Mouse (Mus musculus) testis, adult 2 months (tissue): ENCODE data around the gene Dnah17.

Experiments
- CTCF ChIP-seq: fragments of 200-500 bp; IDR thresholded peaks from 2 replicates; pipeline ENCODE4 v1.5.1; 2012; ENCODE audit warnings: low read depth, mild to moderate bottlenecking, inconsistent platforms, low read length, moderate library complexity; ENCODE audit not compliant: control insufficient read depth, insufficient read depth, insufficient replicate concordance
- POLR2A ChIP-seq: fragments of 200-500 bp; IDR thresholded peaks from 2 replicates; pipeline ENCODE4 v1.6.1; 2012; ENCODE audit warnings: low read depth, mild to moderate bottlenecking, inconsistent platforms, low read length, moderate library complexity; ENCODE audit not compliant: control insufficient read depth

GRCm38 (mm10) chr11:118004217-118004616, 126.2 kb downstream of the Dnah17 start:
- TF ChIP-seq POLR2A = no peak
- TF ChIP-seq CTCF = no peak
